Mouse (Mus musculus): Measurements from ENCODE around the gene Ankrd33.
"Not testable (repeated sequence)": the region's sequence is repeated elsewhere in the genome, so short reads cannot be mapped to it uniquely, and the experiment has no call there.

Gene Ankrd33

GRCm38 (mm10) chr15:101086956-101087355, 28.6 kb upstream of the Ankrd33 start:
- DNase-seq = peak; percentile 71

GRCm38 (mm10) chr15:101088291-101088690, 27.3 kb upstream of the Ankrd33 start:
- no peak for DNase-seq

- no peak for DNase-seq
These were observed 24.0 kb upstream of the Ankrd33 start for GRCm38 (mm10) chr15:101091551-101091950.

- DNase-seq = peak; percentile 41
These were observed 23.3 kb upstream of the Ankrd33 start for GRCm38 (mm10) chr15:101092121-101092828.

- peak; percentile 88 for DNase-seq
These were observed 22.5 kb upstream of the Ankrd33 start for GRCm38 (mm10) chr15:101092829-101093648.

- DNase-seq = no peak
These were observed 21.6 kb upstream of the Ankrd33 start for GRCm38 (mm10) chr15:101093988-101094387.

GRCm38 (mm10) chr15:101094979-101095378, 20.6 kb upstream of the Ankrd33 start:
- no peak for DNase-seq

- no peak for DNase-seq
These were observed 20.2 kb upstream of the Ankrd33 start for GRCm38 (mm10) chr15:101095392-101095791.

GRCm38 (mm10) chr15:101097985-101098651, 17.4 kb upstream of the Ankrd33 start:
- DNase-seq = no peak

- DNase-seq = no peak
These were observed 14.6 kb upstream of the Ankrd33 start for GRCm38 (mm10) chr15:101100996-101101395.

- DNase-seq = no peak
These were observed 11.8 kb upstream of the Ankrd33 start for GRCm38 (mm10) chr15:101103605-101104304.

GRCm38 (mm10) chr15:101105496-101105994, 10.0 kb upstream of the Ankrd33 start:
- DNase-seq = peak; percentile 75

GRCm38 (mm10) chr15:101106011-101106410, 9.5 kb upstream of the Ankrd33 start:
- no peak for DNase-seq

GRCm38 (mm10) chr15:101107906-101108671, 7.5 kb upstream of the Ankrd33 start:
- DNase-seq = no peak

- DNase-seq = peak; percentile 74
These were observed 2.4 kb upstream of the Ankrd33 start for GRCm38 (mm10) chr15:101113176-101113575.

GRCm38 (mm10) chr15:101113778-101114177, 1.8 kb upstream of the Ankrd33 start:
- not testable (repeated sequence) for DNase-seq

- no peak for DNase-seq
These were observed 3.0 kb downstream of the Ankrd33 start for GRCm38 (mm10) chr15:101118399-101119125.

GRCm38 (mm10) chr15:101121411-101122289, 6.1 kb downstream of the Ankrd33 start:
- no peak for DNase-seq

GRCm38 (mm10) chr15:101122290-101122589, 6.7 kb downstream of the Ankrd33 start:
- peak; percentile 43 for DNase-seq

GRCm38 (mm10) chr15:101123202-101123601, 7.6 kb downstream of the Ankrd33 start:
- peak; percentile 48 for DNase-seq

All from kidney, adult 11 months (tissue).